Mouse (Mus musculus): ENCODE results near the gene Pik3ca. TPM values are rescaled to one million over a fixed set of nuclear protein-coding genes. Genes with fewer than 3 reads are reported as not detected.

Gene Pik3ca
- polyA plus RNA-seq, 1 experiment from 2014 or later, result 16.2 TPM

DNA sequence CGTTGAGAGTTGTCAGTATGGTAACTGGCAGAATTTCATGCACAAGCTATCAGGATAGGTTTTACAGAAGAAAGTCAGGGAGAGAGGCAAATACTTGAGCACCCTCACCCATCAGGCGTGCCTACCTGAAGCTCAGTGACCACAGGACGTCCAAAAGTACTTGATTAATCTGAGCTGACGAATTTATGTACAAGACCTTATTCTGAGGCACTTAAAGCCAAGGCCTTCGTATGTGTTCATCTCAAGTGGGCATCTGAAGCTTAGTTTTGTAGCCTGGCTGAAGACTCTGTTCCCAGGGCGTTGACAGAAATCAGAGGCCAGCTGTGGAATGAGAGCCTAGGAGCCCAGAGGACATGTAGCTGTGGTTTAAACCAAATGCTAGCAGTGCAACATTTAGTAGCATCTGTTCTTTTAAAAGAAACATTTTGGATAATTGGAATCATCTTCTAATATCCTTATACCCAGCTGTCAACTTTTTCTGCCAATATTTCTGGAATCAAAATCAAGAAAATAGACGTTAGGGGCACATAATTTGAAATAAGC is 15.1 kb downstream of the Pik3ca start:
- no peaks in the 10 kb centered on the region for H3K9me3 ChIP-seq (ENCODE audit: control insufficient read depth, low read length)
- no peak overlapping the region for H3K4me3 ChIP-seq (ENCODE audit: low read length)
- ATAC-seq (ENCODE audit: low FRiP score, low TSS enrichment), result no peak
- H3K4me2 ChIP-seq (replicated peaks; ENCODE audit: low read depth, low read length), result no peak overlapping the region
- H3K4me1 ChIP-seq (ENCODE audit: control insufficient read depth, insufficient read depth, low read length), result peaks cover 14% of the 10 kb centered on the region; the same call in 1 of the 2 replicates
- no peak overlapping the region for H3K9ac ChIP-seq (ENCODE audit: low read depth, low read length)
- no peak overlapping the region for H3K27ac ChIP-seq (ENCODE audit: low read depth, low read length)
- no peaks in the 10 kb centered on the region for H3K36me3 ChIP-seq (ENCODE audit: control insufficient read depth, insufficient read depth, low read length)
- WGBS, result 74% methylated on average over 7 of the region's 7 CpGs
- H3K27me3 ChIP-seq (ENCODE audit: control insufficient read depth, insufficient read depth, low read length), result no peaks in the 10 kb centered on the region

DNA sequence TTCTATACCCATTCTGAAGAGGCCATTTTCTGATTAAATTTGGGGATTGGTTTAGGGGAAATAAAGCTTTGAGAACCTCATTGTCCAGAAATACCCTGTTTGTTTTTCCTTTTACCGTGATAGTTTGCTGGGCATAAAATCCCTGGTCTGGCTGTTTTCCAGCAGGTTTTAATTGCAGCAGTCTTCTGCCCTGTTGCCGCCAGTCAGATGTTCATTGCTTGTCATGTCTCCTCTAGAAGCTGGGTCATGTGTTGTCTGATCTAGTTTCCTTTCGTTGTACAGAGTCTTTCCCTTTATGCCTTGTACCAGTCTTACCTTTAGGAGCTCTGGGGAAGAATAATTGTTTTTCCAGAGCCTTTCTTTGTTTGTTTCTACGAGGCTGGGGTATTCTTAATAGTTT is 16.9 kb downstream of the Pik3ca start:
- H3K4me2 ChIP-seq (replicated peaks; ENCODE audit: low read depth, low read length), result no peak overlapping the region
- H3K9ac ChIP-seq (ENCODE audit: low read depth, low read length), result no peak overlapping the region
- WGBS, result 51% methylated on average over 4 of the region's 4 CpGs
- peaks cover 14% of the 10 kb centered on the region; the same call in 1 of the 2 replicates for H3K4me1 ChIP-seq (ENCODE audit: control insufficient read depth, insufficient read depth, low read length)
- H3K36me3 ChIP-seq (ENCODE audit: control insufficient read depth, insufficient read depth, low read length), result no peaks in the 10 kb centered on the region
- no peaks in the 10 kb centered on the region for H3K27me3 ChIP-seq (ENCODE audit: control insufficient read depth, insufficient read depth, low read length)
- no peak overlapping the region for H3K4me3 ChIP-seq (ENCODE audit: low read length)
- no peaks in the 10 kb centered on the region for H3K9me3 ChIP-seq (ENCODE audit: control insufficient read depth, low read length)
- no peak for ATAC-seq (ENCODE audit: low FRiP score, low TSS enrichment)
- H3K27ac ChIP-seq (ENCODE audit: low read depth, low read length), result no peak overlapping the region

DNA sequence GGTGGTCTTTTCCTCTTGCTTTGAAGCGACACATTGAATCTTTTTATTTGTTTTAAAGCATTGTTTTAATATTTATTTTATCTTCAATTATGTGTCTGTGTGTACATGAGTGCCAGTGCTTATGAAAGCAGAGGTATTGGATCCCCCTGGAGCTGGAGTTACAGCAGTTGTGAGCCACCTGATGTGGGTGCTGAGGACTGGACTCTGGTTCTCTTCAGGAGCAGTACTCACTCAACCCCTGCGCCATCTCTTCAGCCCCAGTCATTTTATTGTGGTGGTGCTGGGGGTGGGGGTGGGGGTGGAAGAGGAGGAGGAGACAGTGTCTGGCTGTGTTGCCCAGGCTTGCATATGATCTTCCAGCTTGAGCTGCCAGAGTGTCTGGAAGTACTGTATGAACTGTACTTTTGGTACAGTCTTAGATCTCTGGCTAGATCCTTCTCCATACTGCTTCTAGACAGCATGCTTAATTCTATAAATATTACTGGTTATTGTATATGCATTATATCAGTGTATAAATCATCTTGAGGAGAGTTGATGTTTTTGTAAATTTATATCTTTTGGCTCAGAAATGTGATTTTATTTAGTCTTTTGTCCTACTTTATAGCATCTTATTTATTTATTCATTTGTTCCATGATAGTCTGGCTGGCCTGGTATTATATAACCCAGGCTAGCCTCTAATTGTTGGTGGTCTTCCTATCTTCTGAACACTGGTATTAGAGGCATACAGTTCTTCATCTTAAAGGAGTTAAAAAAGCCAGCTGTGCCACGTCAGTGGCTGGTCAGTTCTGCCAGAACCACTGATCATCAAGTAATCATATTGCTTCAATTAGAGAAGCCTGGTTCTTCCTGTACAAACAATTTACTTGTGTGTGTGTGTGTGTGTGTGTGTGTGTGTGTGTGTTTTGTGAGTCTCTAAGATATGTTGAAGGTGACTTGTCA is 18.2 kb downstream of the Pik3ca start:
- H3K27me3 ChIP-seq (ENCODE audit: control insufficient read depth, insufficient read depth, low read length), result no peaks in the 10 kb centered on the region
- WGBS, result 81% methylated on average over 3 of the region's 3 CpGs
- H3K9me3 ChIP-seq (ENCODE audit: control insufficient read depth, low read length), result no peaks in the 10 kb centered on the region
- no peak overlapping the region for H3K4me2 ChIP-seq (replicated peaks; ENCODE audit: low read depth, low read length)
- ATAC-seq (ENCODE audit: low FRiP score, low TSS enrichment), result no peak
- H3K4me3 ChIP-seq (ENCODE audit: low read length), result no peak overlapping the region
- H3K36me3 ChIP-seq (ENCODE audit: control insufficient read depth, insufficient read depth, low read length), result no peaks in the 10 kb centered on the region
- H3K27ac ChIP-seq (ENCODE audit: low read depth, low read length), result no peak overlapping the region
- H3K9ac ChIP-seq (ENCODE audit: low read depth, low read length), result no peak overlapping the region
- peaks cover 14% of the 10 kb centered on the region; the same call in 1 of the 2 replicates for H3K4me1 ChIP-seq (ENCODE audit: control insufficient read depth, insufficient read depth, low read length)

GRCm38 (mm10) chr3:32417751-32418211 is 20.3 kb downstream of the Pik3ca start:
- Histone ChIP-seq H3K9me3 (ENCODE audit: control insufficient read depth, low read length) (no peaks in the 10 kb centered on the region), H3K36me3 (ENCODE audit: control insufficient read depth, insufficient read depth, low read length) (no peaks in the 10 kb centered on the region), H3K27me3 (ENCODE audit: control insufficient read depth, insufficient read depth, low read length) (no peaks in the 10 kb centered on the region), H3K4me3 (ENCODE audit: low read length) (no peak overlapping the region), H3K27ac (ENCODE audit: low read depth, low read length) (no peak overlapping the region), H3K4me2 (replicated peaks; ENCODE audit: low read depth, low read length) (no peak overlapping the region), H3K9ac (ENCODE audit: low read depth, low read length) (no peak overlapping the region), H3K4me1 (ENCODE audit: control insufficient read depth, insufficient read depth, low read length) (peaks cover 18% of the 10 kb centered on the region; the same call in 1 of the 2 replicates)
- ATAC-seq (ENCODE audit: low FRiP score, low TSS enrichment), result no peak
- 63% methylated on average over 5 of the region's 5 CpGs for WGBS

DNA sequence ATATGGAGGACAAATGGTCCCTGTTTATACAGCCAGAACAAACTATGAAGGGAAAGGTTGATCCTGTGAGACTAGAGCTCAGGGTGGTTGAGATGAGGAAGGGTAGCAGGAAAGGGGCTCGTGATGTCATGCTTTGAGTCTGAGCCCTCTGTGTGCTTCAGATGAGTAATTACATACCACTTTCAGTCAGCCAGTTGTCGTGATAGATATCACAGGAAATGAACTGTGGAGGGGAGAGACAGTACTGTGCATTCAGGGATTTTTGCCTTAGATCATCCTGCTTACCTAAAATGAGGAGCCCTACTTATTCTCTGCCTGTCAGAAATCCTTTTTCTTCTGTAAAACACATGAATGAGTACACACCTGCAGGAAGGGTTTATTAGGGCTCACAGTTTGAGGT is 22.4 kb downstream of the Pik3ca start:
- Histone ChIP-seq H3K9me3 (ENCODE audit: control insufficient read depth, low read length) (no peaks in the 10 kb centered on the region), H3K4me1 (ENCODE audit: control insufficient read depth, insufficient read depth, low read length) (peaks cover 10% of the 10 kb centered on the region; the same call in 1 of the 2 replicates), H3K36me3 (ENCODE audit: control insufficient read depth, insufficient read depth, low read length) (no peaks in the 10 kb centered on the region), H3K27me3 (ENCODE audit: control insufficient read depth, insufficient read depth, low read length) (no peaks in the 10 kb centered on the region), H3K27ac (ENCODE audit: low read depth, low read length) (no peak overlapping the region), H3K4me2 (replicated peaks; ENCODE audit: low read depth, low read length) (no peak overlapping the region), H3K4me3 (ENCODE audit: low read length) (no peak overlapping the region), H3K9ac (ENCODE audit: low read depth, low read length) (no peak overlapping the region)
- no peak for ATAC-seq (ENCODE audit: low FRiP score, low TSS enrichment)
- 42% methylated on average over 2 of the region's 2 CpGs for WGBS

DNA sequence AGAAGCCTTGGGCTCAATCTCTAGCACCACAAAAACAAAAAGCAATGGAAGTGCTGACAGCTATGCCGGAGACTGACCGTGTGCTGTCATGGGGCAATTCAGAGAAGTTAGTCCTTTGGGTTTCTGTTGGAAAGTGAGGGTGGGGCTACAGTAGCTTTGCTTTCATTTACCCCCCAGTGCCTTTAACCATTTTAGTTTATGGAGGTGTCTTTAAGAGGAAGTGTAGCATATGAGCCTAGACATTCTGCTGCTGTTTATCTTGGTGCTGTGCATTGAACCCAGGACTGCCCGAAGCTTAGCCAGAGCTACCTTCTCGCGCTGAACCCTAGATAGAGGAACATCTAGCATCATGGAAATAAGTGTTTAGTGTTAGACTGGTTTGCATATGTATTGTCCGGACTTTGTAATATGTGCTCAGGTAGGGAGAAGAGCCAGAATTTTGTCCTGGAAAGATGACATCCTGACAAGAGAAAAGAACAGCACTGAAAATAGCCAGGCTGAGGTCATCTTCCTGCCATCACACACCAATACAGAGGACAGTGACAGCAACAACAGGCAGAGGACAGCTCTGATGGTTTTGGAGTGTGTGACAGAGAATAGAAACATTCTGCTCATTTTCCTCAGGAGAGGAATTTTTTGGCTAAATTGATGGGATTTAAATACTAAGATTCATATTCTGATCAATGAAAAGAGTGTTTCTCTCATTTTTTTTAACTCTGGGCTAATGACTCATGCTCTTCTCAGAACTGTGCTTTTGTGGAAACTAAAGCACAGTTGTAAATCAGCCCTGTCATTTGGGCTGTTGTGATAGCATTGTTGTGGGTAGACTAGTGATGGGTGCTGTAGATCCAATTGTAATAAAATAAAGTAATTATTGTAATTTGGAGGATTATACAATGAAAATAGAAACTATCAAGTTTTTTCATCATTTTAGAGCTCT is 23.9 kb downstream of the Pik3ca start:
- no peak for ATAC-seq (ENCODE audit: low FRiP score, low TSS enrichment)
- Histone ChIP-seq H3K4me3 (ENCODE audit: low read length) (no peak overlapping the region), H3K9ac (ENCODE audit: low read depth, low read length) (no peak overlapping the region), H3K27me3 (ENCODE audit: control insufficient read depth, insufficient read depth, low read length) (no peaks in the 10 kb centered on the region), H3K36me3 (ENCODE audit: control insufficient read depth, insufficient read depth, low read length) (no peaks in the 10 kb centered on the region), H3K27ac (ENCODE audit: low read depth, low read length) (no peak overlapping the region), H3K4me1 (ENCODE audit: control insufficient read depth, insufficient read depth, low read length) (peaks cover 7% of the 10 kb centered on the region; the same call in 1 of the 2 replicates), H3K4me2 (replicated peaks; ENCODE audit: low read depth, low read length) (no peak overlapping the region), H3K9me3 (ENCODE audit: control insufficient read depth, low read length) (no peaks in the 10 kb centered on the region)
- WGBS, result 95% methylated on average over 6 of the region's 6 CpGs

DNA sequence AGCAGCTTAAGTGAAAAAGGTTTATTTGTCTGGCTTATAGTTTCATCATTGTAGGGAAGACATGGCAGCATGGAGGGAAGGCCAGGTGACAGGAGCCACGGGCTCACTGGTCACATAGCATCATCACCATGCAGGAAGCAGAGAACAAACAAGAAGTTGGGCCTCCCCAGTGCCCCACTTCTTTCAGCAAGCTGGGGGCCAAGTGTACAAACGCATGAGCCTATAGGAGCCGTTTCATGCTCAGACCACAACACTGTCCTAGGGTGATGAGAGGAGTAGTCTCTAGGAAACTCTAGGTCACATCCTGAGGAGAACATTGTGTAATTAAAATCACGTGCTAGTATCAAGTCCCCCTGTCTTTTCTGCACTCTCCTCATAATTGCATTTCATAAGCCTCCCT is 30.2 kb downstream of the Pik3ca start:
- H3K36me3 ChIP-seq (ENCODE audit: control insufficient read depth, insufficient read depth, low read length), result no peaks in the 10 kb centered on the region
- no peaks in the 10 kb centered on the region for H3K27me3 ChIP-seq (ENCODE audit: control insufficient read depth, insufficient read depth, low read length)
- H3K4me2 ChIP-seq (replicated peaks; ENCODE audit: low read depth, low read length), result no peak overlapping the region
- no peaks in the 10 kb centered on the region for H3K4me1 ChIP-seq (ENCODE audit: control insufficient read depth, insufficient read depth, low read length)
- no peaks in the 10 kb centered on the region for H3K9me3 ChIP-seq (ENCODE audit: control insufficient read depth, low read length)
- 79% methylated on average over 4 of the region's 4 CpGs for WGBS
- no peak overlapping the region for H3K9ac ChIP-seq (ENCODE audit: low read depth, low read length)
- H3K27ac ChIP-seq (ENCODE audit: low read depth, low read length), result no peak overlapping the region
- no peak overlapping the region for H3K4me3 ChIP-seq (ENCODE audit: low read length)
- ATAC-seq (ENCODE audit: low FRiP score, low TSS enrichment), result no peak

- H3K9me3 ChIP-seq (ENCODE audit: control insufficient read depth, low read length), result no peaks in the 10 kb centered on the region
- 86% methylated on average over 3 of the region's 3 CpGs for WGBS
- H3K4me2 ChIP-seq (replicated peaks; ENCODE audit: low read depth, low read length), result no peak overlapping the region
Measured at GRCm38 (mm10) chr3:32428361-32428760, 30.9 kb downstream of the Pik3ca start.

More at GRCm38 (mm10) chr3:32428361-32428760, 30.9 kb downstream of the Pik3ca start:
- Histone ChIP-seq H3K27me3 (ENCODE audit: control insufficient read depth, insufficient read depth, low read length) (no peaks in the 10 kb centered on the region), H3K27ac (ENCODE audit: low read depth, low read length) (no peak overlapping the region), H3K4me3 (ENCODE audit: low read length) (no peak overlapping the region), H3K4me1 (ENCODE audit: control insufficient read depth, insufficient read depth, low read length) (no peaks in the 10 kb centered on the region), H3K36me3 (ENCODE audit: control insufficient read depth, insufficient read depth, low read length) (no peaks in the 10 kb centered on the region), H3K9ac (ENCODE audit: low read depth, low read length) (no peak overlapping the region)
- ATAC-seq (ENCODE audit: low FRiP score, low TSS enrichment), result no peak
